Mouse (Mus musculus) C2C12 (cell line): ENCODE data around the gene Zfp212. TPM values are rescaled to one million over a fixed set of nuclear protein-coding genes. Genes with fewer than 3 reads are reported as not detected.

ENCODE experiments used
- H3K27me3 ChIP-seq: one replicate; pipeline ENCODE4 v1.6.1; 2011; ENCODE audit not compliant: control insufficient read depth, insufficient read depth, insufficient read length
- H3K36me3 ChIP-seq: one replicate; pipeline ENCODE4 v1.6.1; 2011; ENCODE audit not compliant: control insufficient read depth, insufficient read depth
- H3K4me3 ChIP-seq: one replicate; pipeline ENCODE4 v1.5.1; 2011; ENCODE audit warnings: mild to moderate bottlenecking, control low read depth; ENCODE audit not compliant: poor library complexity, insufficient read depth, severe bottlenecking
- H3K79me2 ChIP-seq: one replicate; pipeline ENCODE4 v1.6.1; 2011; ENCODE audit not compliant: control insufficient read depth, insufficient read depth
- H3K79me3 ChIP-seq: one replicate; pipeline ENCODE4 v1.6.1; 2011; ENCODE audit warnings: low read depth, control low read depth
- H3ac ChIP-seq: one replicate; pipeline ENCODE3; 2011; ENCODE audit warnings: low read depth; ENCODE audit not compliant: control insufficient read depth, insufficient read length
- CEBPB ChIP-seq: IDR thresholded peaks from one replicate; pipeline ENCODE4 v1.6.1; 2011; ENCODE audit warnings: low read depth, mild to moderate bottlenecking, control low read depth, moderate library complexity
- CTCF ChIP-seq: IDR thresholded peaks from one replicate; pipeline ENCODE4 v1.5.1; 2011; ENCODE audit not compliant: control insufficient read depth, insufficient read depth, insufficient read length
- FOSL1 ChIP-seq: IDR thresholded peaks from one replicate; pipeline ENCODE4 v1.8.0; 2011; ENCODE audit warnings: mild to moderate bottlenecking, low read length; ENCODE audit not compliant: poor library complexity, insufficient read depth, severe bottlenecking
- MAX ChIP-seq: IDR thresholded peaks from one replicate; pipeline ENCODE4 v1.6.1; 2011; ENCODE audit warnings: mild to moderate bottlenecking, control low read depth
- MYOD1 ChIP-seq: IDR thresholded peaks from one replicate; pipeline ENCODE4 v1.6.1; 2011; ENCODE audit warnings: low read depth; ENCODE audit not compliant: control insufficient read depth, insufficient read length
- MYOG ChIP-seq: IDR thresholded peaks from one replicate; pipeline ENCODE4 v1.6.1; 2011; ENCODE audit not compliant: control insufficient read depth, insufficient read length; ENCODE audit errors: extremely low read depth
- USF1 ChIP-seq: IDR thresholded peaks from one replicate; pipeline ENCODE4 v1.6.1; 2011; ENCODE audit warnings: low read depth, mild to moderate bottlenecking, control low read depth, moderate library complexity
- polyA plus RNA-seq: library from polyadenylated mRNA; unstranded; fragments of >200 nt; fragmentation: generic; extraction: Trizol; gene quantifications from one replicate; pipeline ENCODE4 v1.2.1, GENCODE M21; 2012; ENCODE audit warnings: missing spikeins

Zfp212 gene
- polyA plus RNA-seq, 1 experiment = 10.0 TPM

DNA sequence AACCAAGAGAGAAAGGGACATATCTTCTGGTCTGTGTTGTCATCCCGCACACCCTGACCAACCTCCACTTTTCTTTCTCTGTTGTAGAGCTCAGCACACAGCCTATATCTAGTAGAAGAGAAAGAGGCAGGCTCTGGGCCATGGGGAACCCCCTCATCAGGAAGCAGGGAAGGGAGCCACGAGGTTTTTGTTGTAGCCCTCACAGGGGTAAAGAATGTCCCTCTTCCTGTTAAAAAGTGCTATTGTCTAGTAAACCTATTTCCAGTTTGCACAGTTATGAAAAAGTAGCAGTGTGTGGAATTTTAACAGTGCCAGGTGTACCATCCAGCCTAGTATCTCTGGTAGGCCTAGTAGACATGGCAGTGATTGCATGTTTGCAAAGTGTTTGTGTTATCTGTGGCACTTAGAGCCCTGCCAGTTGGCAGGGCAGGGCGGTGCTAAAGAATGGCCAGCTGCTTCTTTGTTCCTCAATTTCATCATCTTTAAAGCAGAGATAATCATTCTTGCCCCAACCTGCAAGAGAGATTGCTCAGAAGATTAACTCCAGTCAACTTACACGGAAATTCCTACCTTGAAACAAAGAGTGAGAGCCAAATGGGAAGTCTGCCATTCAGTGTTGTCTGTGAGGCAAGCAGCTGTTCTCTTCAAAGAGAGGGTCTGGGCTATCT is 41.1 kb upstream of the Zfp212 start:
- Histone ChIP-seq H3K36me3 (peaks cover 46% of the 10 kb centered on the region), H3K79me3 (peaks cover 26% of the 10 kb centered on the region), H3K79me2 (peaks cover 60% of the 10 kb centered on the region), H3ac (no peak overlapping the region), H3K27me3 (no peaks in the 10 kb centered on the region), H3K4me3 (no peak overlapping the region)
- TF ChIP-seq CEBPB (no peak), FOSL1 (no peak)

DNA sequence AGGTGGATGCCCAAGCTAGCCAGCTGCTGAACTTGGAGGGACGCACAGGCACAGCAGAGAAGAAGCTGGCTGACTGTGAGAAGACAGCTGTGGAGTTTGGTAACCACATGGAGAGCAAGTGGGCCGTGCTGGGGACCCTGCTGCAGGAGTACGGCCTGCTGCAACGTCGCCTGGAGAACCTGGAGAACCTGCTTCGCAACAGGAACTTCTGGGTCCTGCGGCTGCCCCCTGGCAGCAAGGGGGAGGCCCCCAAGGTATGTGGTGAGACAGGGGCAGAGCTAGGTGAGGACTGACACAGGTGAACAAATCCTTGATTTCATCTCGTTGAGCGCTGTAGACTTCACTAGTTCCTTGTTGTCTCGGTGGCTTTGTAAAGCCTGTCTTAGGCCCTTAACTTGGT is 40.1 kb upstream of the Zfp212 start:
- no peaks in the 10 kb centered on the region for H3K27me3 ChIP-seq
- no peak for TF ChIP-seq FOSL1
- no peak for TF ChIP-seq MYOD1
- TF ChIP-seq CTCF = no peak
- TF ChIP-seq MYOG = no peak
- no peak for TF ChIP-seq USF1
- TF ChIP-seq CEBPB = no peak
- no peak for TF ChIP-seq MAX
- peaks cover 55% of the 10 kb centered on the region for H3K36me3 ChIP-seq
- H3ac ChIP-seq = no peak overlapping the region
- no peak overlapping the region for H3K4me3 ChIP-seq
- peaks cover 69% of the 10 kb centered on the region for H3K79me2 ChIP-seq
- H3K79me3 ChIP-seq = peaks cover 33% of the 10 kb centered on the region

- Histone ChIP-seq H3K4me3 (no peak overlapping the region), H3K36me3 (peaks cover 71% of the 10 kb centered on the region), H3K79me2 (peaks cover 12% of the 10 kb centered on the region), H3K27me3 (no peaks in the 10 kb centered on the region), H3ac (no peak overlapping the region), H3K79me3 (peaks cover 14% of the 10 kb centered on the region)
- TF ChIP-seq CEBPB = no peak
- TF ChIP-seq MAX = no peak
- no peak for TF ChIP-seq MYOG
- TF ChIP-seq FOSL1 = no peak
- no peak for TF ChIP-seq CTCF
- TF ChIP-seq MYOD1 = no peak
- no peak for TF ChIP-seq USF1
These were observed 31.4 kb upstream of the Zfp212 start for GRCm38 (mm10) chr6:47888812-47889383.

DNA sequence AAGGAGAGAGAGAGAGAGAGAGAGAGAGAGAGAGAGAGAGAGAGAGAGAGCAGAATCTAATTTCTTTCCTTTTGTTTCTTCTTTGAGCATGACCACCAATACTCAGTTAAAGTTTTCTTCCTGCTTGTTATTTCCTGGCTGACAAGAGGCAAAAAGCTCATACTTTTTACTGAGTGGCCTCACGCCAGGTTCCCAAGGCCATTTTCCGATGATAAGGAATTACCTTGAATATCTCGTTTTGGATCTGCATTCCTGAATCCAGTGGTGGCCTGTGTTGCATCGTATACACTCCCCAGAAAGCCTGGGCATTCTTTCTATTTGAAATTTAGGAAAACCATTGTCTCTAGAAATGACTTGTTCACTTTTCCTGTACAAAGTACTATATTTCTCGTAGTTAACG is 20.9 kb upstream of the Zfp212 start:
- Histone ChIP-seq H3K79me3 (no peaks in the 10 kb centered on the region), H3K4me3 (no peak overlapping the region), H3K27me3 (no peaks in the 10 kb centered on the region), H3K79me2 (no peaks in the 10 kb centered on the region), H3K36me3 (peaks cover 71% of the 10 kb centered on the region), H3ac (no peak overlapping the region)
- no peak for TF ChIP-seq CTCF

DNA sequence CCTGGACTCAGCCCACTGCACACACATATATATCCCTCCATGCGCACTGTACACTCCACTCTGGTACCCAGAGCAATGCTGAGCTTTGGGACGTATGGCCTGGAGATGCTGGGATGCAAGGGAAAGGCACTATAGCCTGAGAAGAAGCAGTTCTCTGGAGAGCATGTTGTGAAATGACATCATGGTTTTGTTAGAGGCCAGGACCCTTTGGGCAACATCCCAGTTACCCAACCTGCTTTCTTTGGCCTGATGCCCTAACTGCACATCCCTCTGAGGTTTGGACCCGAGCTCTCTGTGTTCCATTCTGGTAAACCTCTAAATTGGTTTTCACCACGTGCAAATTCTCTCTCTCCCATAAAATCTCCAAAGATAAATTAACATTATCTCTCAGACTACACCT is 16.7 kb upstream of the Zfp212 start:
- Histone ChIP-seq H3ac (no peak overlapping the region), H3K4me3 (no peak overlapping the region), H3K36me3 (peaks cover 79% of the 10 kb centered on the region), H3K27me3 (no peaks in the 10 kb centered on the region), H3K79me2 (no peaks in the 10 kb centered on the region), H3K79me3 (no peaks in the 10 kb centered on the region)
- TF ChIP-seq MAX = no peak
- no peak for TF ChIP-seq CEBPB
- TF ChIP-seq FOSL1 = no peak
- no peak for TF ChIP-seq USF1
- no peak for TF ChIP-seq CTCF
- no peak for TF ChIP-seq MYOG
- no peak for TF ChIP-seq MYOD1

DNA sequence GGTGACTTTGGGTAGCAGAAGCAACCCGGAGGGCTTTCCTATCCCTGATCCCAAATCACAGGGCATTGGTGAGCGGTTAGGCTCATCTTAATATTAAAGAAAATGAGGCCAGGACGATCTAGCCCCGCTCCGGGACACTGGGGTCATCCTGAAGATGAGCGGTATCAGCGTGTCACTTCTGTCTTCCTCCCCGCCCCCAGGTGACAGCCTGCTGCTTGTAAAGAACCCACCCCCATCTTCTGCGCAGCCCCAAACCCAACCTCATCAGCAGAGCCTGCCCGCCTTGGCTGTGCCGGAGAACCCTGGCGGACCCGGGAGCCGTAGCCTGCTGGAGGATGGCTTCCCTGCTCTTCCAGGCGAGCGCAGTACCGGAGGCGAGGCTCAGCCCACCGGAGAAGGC is 15.9 kb upstream of the Zfp212 start:
- TF ChIP-seq MYOD1 = no peak
- no peak for TF ChIP-seq USF1
- TF ChIP-seq CTCF = no peak
- no peak for TF ChIP-seq MYOG
- TF ChIP-seq MAX = no peak
- TF ChIP-seq CEBPB = no peak
- TF ChIP-seq FOSL1 = no peak
- no peaks in the 10 kb centered on the region for H3K79me2 ChIP-seq
- peaks cover 73% of the 10 kb centered on the region for H3K36me3 ChIP-seq
- no peaks in the 10 kb centered on the region for H3K79me3 ChIP-seq
- H3K27me3 ChIP-seq = no peaks in the 10 kb centered on the region
- H3ac ChIP-seq = no peak overlapping the region
- H3K4me3 ChIP-seq = no peak overlapping the region
